Mouse (Mus musculus) spleen, adult 2 months (tissue): ENCODE measurements around the gene Itpk1.

Experiments used
- CTCF ChIP-seq: fragments of 200-500 bp; IDR thresholded peaks from 2 replicates; pipeline ENCODE4 v1.5.1; 2011; ENCODE audit warnings: mild to moderate bottlenecking, inconsistent platforms; ENCODE audit not compliant: insufficient read depth, insufficient read length, insufficient replicate concordance; ENCODE audit errors: extremely low read depth
- POLR2A ChIP-seq: fragments of 200-500 bp; IDR thresholded peaks from 2 replicates; pipeline ENCODE4 v1.6.1; 2011; ENCODE audit warnings: low read depth, low read length, inconsistent platforms

DNA sequence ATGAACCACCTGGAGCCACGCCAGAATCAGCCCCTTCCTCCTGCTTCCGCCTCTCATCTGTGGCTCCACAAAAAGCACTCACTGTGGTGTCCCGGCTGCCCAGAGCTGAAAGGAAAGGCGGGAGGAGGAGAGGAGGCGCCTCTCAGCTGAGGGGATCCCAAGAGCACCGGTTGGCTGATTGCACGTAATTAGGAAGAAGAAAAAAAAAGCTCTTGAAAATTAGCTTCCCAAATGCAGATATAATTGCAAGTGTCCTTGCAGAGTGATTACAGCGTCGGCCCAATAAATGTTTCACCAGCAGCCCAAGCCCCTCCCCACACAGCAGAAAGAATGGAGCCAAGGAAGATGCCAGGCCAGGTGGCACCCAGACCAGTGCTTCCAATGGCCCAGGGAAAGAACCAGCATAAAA lies 19.2 kb downstream of the Itpk1 start:
- no peak for TF ChIP-seq CTCF
- TF ChIP-seq POLR2A = no peak
